Mouse (Mus musculus): ENCODE results near the gene Phospho2.

Gene Phospho2

DNA sequence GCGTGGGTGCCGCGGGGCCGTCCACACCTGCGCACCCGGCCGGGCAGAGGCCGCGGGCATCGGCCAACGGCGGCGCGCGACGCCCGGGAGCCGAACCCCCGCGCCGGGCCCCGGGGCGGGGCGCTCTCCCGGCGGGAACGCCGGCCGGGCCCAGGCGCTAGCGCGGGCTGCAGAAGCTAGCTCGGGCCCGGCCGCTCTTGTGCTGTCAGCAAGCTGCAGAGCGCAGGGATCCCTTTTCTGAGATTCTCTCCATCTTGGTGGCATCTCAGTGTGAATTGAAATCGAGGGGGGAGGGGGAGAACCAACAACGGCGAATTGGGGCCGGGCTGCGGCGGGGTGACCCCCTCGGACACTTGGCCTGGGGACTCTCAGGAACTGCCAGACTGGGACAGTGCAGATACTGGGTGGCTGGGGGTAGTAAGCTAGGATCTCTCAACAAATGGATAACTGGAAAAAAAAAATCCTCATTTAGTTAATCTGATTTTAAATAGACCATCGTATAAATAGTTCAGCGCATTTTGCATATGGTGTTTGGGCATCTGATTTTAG, 33.8 kb downstream of the Phospho2 start:
- no peak for DNase-seq (ENCODE audit: low read depth, low spot score)

DNA sequence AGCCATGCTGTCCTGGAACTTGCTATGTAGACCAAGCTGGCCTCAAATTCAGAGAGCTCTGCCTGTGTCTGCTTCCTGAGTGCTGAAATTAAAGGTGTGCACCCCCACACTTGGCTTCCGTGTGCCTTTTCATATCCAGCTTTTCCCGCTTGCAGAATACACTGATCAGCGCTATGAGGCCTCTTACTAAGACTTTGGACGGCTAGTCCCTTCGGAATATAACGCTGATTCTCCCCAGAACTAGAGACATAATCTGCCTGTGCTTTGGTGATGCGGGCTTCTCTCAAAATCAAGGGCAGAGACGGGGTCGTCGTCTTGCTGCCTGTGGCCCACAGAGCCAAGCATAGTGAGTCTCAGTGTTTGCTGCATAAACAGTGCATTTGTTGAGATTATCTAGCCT, 36.5 kb downstream of the Phospho2 start:
- no peak for DNase-seq (ENCODE audit: low read depth, low spot score)

DNA sequence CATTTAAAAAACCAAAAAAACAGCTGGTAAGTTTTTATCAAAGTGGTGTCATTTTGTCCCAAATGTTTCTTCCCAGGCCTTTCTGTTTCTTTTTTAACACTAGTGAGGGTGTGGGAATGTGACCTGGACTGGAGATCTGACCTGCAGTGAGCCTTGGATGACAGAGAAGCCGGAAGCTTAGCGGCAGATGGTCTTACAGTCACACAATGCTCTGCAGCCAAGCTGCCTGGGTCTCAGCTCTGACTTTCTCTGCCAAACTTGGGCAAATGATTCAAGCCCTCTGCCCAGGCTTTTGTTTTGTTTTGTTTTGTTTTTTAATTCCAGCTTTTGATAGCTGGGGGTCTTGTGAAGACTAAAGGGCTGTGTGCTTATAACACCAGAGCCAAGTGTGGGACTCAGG, 37.0 kb downstream of the Phospho2 start:
- no peak for DNase-seq (ENCODE audit: low read depth, low spot score)

DNA sequence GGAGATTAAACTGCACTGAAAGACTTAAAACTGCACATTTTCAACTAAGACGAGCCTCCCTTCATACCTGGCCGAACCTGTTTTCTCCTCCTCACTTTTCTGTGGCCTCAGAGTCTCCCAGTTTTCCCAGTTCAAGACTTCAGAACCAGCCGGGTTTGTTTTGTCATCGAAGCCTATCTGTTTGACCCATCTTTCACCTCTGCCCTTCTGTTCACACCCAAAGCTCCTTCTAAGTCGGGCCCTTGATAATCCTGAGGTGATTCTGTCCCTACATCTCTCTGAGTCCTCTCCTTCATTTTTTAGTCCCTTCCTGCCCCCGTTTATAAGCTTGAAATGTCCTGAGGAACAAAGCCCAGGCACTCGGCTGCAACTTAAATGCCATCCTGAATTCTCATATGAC, 38.6 kb downstream of the Phospho2 start:
- DNase-seq (ENCODE audit: low read depth, low spot score) = no peak

DNA sequence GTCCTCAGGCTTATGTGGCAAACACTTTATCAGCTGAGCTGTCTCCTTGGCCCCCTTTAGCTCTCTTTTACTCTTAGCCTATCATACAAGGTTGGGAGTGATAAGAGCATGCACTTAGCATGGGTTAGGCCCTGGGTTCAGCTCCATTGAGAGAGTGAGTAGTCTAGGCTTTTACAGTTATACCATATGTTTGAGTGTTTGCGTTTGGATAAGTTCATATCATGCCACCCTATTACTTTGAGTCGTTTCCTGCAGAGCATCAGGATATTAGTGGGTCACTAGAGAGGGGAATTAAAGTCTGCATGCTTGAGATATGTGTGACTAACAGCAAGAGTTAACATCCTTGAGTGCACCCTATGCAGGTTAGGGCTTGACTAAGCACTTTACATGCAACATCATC, 40.3 kb downstream of the Phospho2 start:
- no peak for DNase-seq (ENCODE audit: low read depth, low spot score)

DNA sequence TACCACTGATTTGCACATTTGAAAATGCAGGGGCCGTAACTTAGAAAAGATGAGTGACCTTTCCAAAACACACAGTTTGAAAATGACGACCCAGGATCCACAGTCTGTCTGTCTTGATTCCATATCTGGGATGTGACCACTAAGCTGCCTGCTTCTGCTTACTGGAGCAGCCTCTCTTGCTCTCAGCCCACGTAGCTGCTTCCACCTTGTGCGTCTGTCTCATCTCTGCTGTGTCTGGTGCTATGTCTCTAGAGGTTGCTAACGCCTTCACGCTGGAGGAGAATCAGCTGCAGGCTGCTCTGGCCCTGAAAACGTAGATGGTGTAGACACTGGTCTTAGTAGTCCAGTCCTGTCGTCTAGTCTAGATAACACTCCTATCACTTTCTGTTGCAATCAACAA, 40.7 kb downstream of the Phospho2 start:
- DNase-seq (ENCODE audit: low read depth, low spot score) = no peak

DNA sequence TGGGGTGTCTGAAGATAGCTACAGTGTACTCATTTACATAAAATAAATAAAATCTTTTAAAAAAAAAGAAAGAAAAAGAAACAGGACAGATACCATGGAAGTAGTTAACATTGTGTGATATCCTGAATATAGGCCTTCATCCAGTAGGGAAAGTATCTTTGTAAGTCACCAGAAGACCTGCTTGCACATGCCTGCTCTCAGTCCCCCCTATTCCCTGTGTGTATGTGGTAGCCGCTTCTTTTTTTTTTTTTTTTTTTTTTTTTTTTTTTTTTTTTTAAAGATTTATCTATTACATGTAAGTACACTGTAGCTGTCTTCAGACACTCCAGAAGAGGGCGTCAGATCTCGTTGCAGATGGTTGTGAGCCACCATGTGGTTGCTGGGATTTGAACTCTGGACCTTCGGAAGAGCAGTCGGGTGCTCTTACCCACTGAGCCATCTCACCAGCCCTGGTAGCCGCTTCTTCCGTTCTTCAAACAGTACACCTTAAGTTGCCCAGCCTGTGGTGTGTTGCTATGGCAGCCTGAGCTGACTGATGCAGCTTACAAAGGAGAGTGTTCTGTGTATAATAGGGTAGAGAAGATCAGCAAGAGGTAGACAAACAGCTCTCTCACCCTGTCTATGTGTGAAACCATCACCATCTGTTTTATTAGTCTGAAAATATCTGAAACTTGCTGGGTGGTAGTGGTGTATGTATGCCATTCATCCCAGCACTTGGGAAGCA, 48.0 kb downstream of the Phospho2 start:
- no peak for DNase-seq (ENCODE audit: low read depth, low spot score)

DNA sequence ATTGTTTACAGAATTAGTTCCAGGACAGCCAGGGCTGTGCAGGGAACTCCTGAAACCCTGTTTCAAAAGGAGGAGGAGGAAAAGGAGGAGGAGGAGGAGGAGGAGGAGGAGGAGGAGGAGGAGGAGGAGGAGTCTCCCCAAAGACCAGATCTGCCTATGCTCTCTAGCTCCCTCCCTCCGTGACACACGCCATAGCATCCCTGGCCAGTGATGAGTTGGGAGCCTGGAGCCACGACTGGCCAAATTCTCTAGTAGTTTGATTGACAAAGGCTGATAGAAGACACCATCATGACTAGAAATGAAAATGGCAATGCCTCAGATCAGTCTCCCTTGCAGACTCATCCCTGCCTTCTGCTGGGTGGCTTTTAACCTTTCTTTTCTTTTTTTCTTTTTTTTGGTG, 48.6 kb downstream of the Phospho2 start:
- no peak for DNase-seq (ENCODE audit: low read depth, low spot score)

DNA sequence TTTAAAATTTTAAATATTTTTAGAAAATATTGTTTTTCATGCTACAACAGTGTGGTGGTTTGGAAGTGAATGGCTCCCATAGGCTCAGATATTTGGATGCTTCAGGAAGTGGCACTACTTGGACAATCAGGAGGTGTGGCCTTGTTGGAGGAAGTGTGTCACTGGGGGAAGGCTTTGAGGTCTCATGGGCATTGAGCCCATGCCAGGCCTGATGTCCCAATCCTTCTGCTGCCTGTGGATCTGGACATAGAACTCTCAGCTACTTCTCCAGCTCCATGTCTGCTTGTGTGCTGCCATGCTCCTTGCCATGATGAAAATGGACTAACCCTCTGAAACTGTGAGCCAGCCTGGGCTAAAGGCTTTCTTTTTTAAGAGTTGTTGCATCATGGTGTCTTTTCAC, 49.3 kb downstream of the Phospho2 start:
- no peak for DNase-seq (ENCODE audit: low read depth, low spot score)

DNA sequence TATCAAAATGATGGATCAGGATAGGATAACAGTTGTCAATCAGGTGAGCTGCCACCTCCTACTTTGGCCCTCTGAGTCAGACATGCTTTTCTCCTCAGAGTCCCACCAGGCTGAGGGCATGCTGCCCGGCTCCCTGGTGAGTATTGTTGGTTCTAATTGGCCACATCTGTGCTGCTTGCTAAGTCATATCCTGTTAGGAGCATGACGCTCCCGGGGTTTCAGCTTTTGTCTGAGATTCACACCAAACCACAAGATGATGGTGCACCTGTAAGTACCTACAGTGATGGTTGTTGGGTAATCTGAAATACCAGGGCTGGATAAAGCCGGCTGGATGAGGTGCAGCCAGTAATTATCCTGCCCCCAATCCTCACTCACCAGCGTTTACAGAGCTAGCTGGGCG, 50.8 kb downstream of the Phospho2 start:
- no peak for DNase-seq (ENCODE audit: low read depth, low spot score)

DNA sequence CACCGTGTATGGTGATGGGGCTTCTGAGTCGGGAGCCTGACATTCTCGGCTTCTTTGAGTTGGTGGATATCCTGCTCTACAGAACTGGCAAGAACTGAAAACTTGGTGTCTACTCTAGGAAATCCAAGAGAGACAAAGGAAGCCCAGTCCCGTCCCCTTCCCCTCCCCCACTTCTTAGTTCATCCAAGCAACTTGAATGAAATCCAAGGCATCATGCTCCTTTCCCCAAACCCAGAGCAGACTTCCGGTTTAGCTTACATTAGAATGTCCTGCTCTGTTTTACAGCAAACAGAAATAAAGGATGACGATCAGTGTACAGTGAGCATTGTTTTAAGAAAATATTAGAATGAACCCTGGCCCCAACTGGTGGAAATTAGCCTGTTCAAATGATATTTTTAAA, 59.8 kb downstream of the Phospho2 start:
- DNase-seq (ENCODE audit: low read depth, low spot score) = no peak

Data from c-Kit-negative CD71-positive TER-119-positive erythroid progenitor cells, embryonic 14.5 days (primary cell).